8 mouse cellular contexts compared by ENCODE assay signal in genomic region chr7:44857905-44858304, GRCm38 (mm10). TPM values are rescaled to one million over a fixed set of nuclear protein-coding genes. Genes with fewer than 3 reads are reported as not detected.
DNase-seq lines count a peak whose midpoint lies in the region; ATAC-seq and TF ChIP-seq lines count a peak whose summit lies in the region.

No protein-coding gene starts in this region.

- H3K4me3 ChIP-seq in hindbrain, embryonic 15.5 days = peak overlapping the region; percentile 85
- peak overlapping the region; percentile 82 for H3K4me3 ChIP-seq in liver, postnatal 0 days (ENCODE audit: low read depth, low read length)
- H3K4me3 ChIP-seq in small intestine, adult 2 months (ENCODE audit: low read depth, low read length) = peak overlapping the region; percentile 74; the same call in 1 of the 2 replicates

- peaks cover 60% of the 10 kb centered on the region for H3K4me1 ChIP-seq in hindbrain, embryonic 15.5 days (replicated peaks)
- H3K4me1 ChIP-seq in liver, postnatal 0 days (ENCODE audit: insufficient read depth) = peaks cover 43% of the 10 kb centered on the region
- peaks cover 11% of the 10 kb centered on the region for H3K4me1 ChIP-seq in small intestine, adult 2 months (ENCODE audit: control insufficient read depth, insufficient read depth, insufficient read length, low read length)

- TF ChIP-seq EP300 in liver, postnatal 0 days (IDR thresholded peaks at IDR 0.05; ENCODE audit: low read depth) = no peak

- peaks cover 13% of the 10 kb centered on the region for H3K36me3 ChIP-seq in hindbrain, embryonic 15.5 days
- peaks cover 24% of the 10 kb centered on the region for H3K36me3 ChIP-seq in liver, postnatal 0 days (replicated peaks; ENCODE audit: insufficient read depth, low read length)
- peaks cover 11% of the 10 kb centered on the region for H3K36me3 ChIP-seq in small intestine, adult 2 months (ENCODE audit: control insufficient read depth, insufficient read depth, low read length)

- ATAC-seq in hindbrain, embryonic 15.5 days (ENCODE audit: low FRiP score, low read depth) = no peak
- ATAC-seq in liver, postnatal 0 days = no peak
- no peak for ATAC-seq in activated CD4-positive, CD25-positive, alpha-beta regulatory T cell, adult 4 months

- TF ChIP-seq POLR2A in small intestine, adult 2 months (IDR thresholded peaks at IDR 0.05; ENCODE audit: low read depth, low read length) = no peak

- no peaks in the 10 kb centered on the region for H3K27me3 ChIP-seq in hindbrain, embryonic 15.5 days
- H3K27me3 ChIP-seq in liver, postnatal 0 days (ENCODE audit: insufficient read depth, low read length) = no peaks in the 10 kb centered on the region
- no peaks in the 10 kb centered on the region for H3K27me3 ChIP-seq in small intestine, adult 2 months (ENCODE audit: control insufficient read depth, insufficient read depth, low read length)

- H3K4me2 ChIP-seq in hindbrain, embryonic 15.5 days = peak overlapping the region; percentile 83
- peak overlapping the region; percentile 100 for H3K4me2 ChIP-seq in liver, postnatal 0 days (ENCODE audit: low read depth, low read length)

- peak; percentile 56 for DNase-seq in kidney, adult 11 months
- DNase-seq in kidney, postnatal 14 days = no peak
- peak; percentile 68 for DNase-seq in embryo, embryonic 10 days (ENCODE audit: low spot score)
- DNase-seq in liver, postnatal 0 days = peak; percentile 77
- no peak for DNase-seq in urinary bladder, adult 2 months (ENCODE audit: low spot score)

- no peaks in the 10 kb centered on the region for H3K9me3 ChIP-seq in hindbrain, embryonic 15.5 days
- no peaks in the 10 kb centered on the region for H3K9me3 ChIP-seq in liver, postnatal 0 days (ENCODE audit: low read length)

- 34% methylated on average over 8 of the region's 8 CpGs for WGBS in hindbrain, embryonic 15.5 days
- WGBS in liver, postnatal 0 days (ENCODE audit: insufficient replicate concordance) = 28% methylated on average over 8 of the region's 8 CpGs
- 29% methylated on average over 8 of the region's 8 CpGs for WGBS in small intestine, adult 2 months

- TF ChIP-seq CTCF in liver, postnatal 0 days (IDR thresholded peaks at IDR 0.05; ENCODE audit: low read depth) = no peak
- TF ChIP-seq CTCF in small intestine, adult 2 months (IDR thresholded peaks at IDR 0.05; ENCODE audit: extremely low read depth, insufficient read length, insufficient replicate concordance, low read depth, low read length) = no peak

- peak overlapping the region; percentile 95 for H3K27ac ChIP-seq in hindbrain, embryonic 15.5 days (replicated peaks)
- H3K27ac ChIP-seq in liver, postnatal 0 days (ENCODE audit: low read depth) = peak overlapping the region; percentile 100
- no peak overlapping the region for H3K27ac ChIP-seq in small intestine, adult 2 months (ENCODE audit: insufficient read depth, low read depth, low read length)

- H3K9ac ChIP-seq in hindbrain, embryonic 15.5 days = peak overlapping the region; percentile 88
- H3K9ac ChIP-seq in liver, postnatal 0 days (replicated peaks) = peak overlapping the region; percentile 82

RNA-seq across cellular contexts. Expression of gene Pnkp, which starts 1.0 kb away (rescaled TPM):
- polyA plus RNA-seq in hindbrain, embryonic 15.5 days (2015; fragmentation: Nextera tagmentation; extraction: Ambion mirVana) = 29.1 and 30.6 TPM in 2 replicates
- 25.6 and 27.9 TPM in 2 replicates for polyA plus RNA-seq in liver, postnatal 0 days (2015; fragmentation: Nextera tagmentation; extraction: Ambion mirVana)
- polyA plus RNA-seq in small intestine, adult 2 months (2012; rRNA removed) = 36.9 and 84.2 TPM in 2 replicates
- 23.4 and 24.1 TPM in 2 replicates for polyA plus RNA-seq in urinary bladder, adult 2 months (2012; rRNA removed)
- 10 to 100 TPM; 41.4 to 48.8 TPM for polyA plus RNA-seq in activated CD4-positive, CD25-positive, alpha-beta regulatory T cell, adult 4 months (2017; shearing (Covaris generic))

RNA-seq across cellular contexts. Expression of gene Tbc1d17, which starts 9.0 kb away (rescaled TPM):
- 109 and 118 TPM in 2 replicates for polyA plus RNA-seq in hindbrain, embryonic 15.5 days (2015; fragmentation: Nextera tagmentation; extraction: Ambion mirVana)
- polyA plus RNA-seq in liver, postnatal 0 days (2015; fragmentation: Nextera tagmentation; extraction: Ambion mirVana) = 28.2 and 30.5 TPM in 2 replicates
- 32.1 and 63.2 TPM in 2 replicates for polyA plus RNA-seq in small intestine, adult 2 months (2012; rRNA removed)
- 67.3 and 68.9 TPM in 2 replicates for polyA plus RNA-seq in urinary bladder, adult 2 months (2012; rRNA removed)
- 10 to 100 TPM; 41.0 to 63.7 TPM for polyA plus RNA-seq in activated CD4-positive, CD25-positive, alpha-beta regulatory T cell, adult 4 months (2017; shearing (Covaris generic))

RNA-seq across cellular contexts. Expression of gene Akt1s1, which starts 9.1 kb away (rescaled TPM):
- 90.1 and 99.1 TPM in 2 replicates for polyA plus RNA-seq in hindbrain, embryonic 15.5 days (2015; fragmentation: Nextera tagmentation; extraction: Ambion mirVana)
- 36.9 and 38.6 TPM in 2 replicates for polyA plus RNA-seq in liver, postnatal 0 days (2015; fragmentation: Nextera tagmentation; extraction: Ambion mirVana)
- polyA plus RNA-seq in small intestine, adult 2 months (2012; rRNA removed) = 180 and 283 TPM in 2 replicates
- 93.8 and 99.5 TPM in 2 replicates for polyA plus RNA-seq in urinary bladder, adult 2 months (2012; rRNA removed)
- 1 to 10 TPM; 3.0 to 4.7 TPM for polyA plus RNA-seq in activated CD4-positive, CD25-positive, alpha-beta regulatory T cell, adult 4 months (2017; shearing (Covaris generic))

RNA-seq across cellular contexts. Expression of gene Ptov1, which starts 11.7 kb away (rescaled TPM):
- 460 and 518 TPM in 2 replicates for polyA plus RNA-seq in hindbrain, embryonic 15.5 days (2015; fragmentation: Nextera tagmentation; extraction: Ambion mirVana)
- 43.5 and 49.8 TPM in 2 replicates for polyA plus RNA-seq in liver, postnatal 0 days (2015; fragmentation: Nextera tagmentation; extraction: Ambion mirVana)
- 82.3 and 141 TPM in 2 replicates for polyA plus RNA-seq in small intestine, adult 2 months (2012; rRNA removed)
- polyA plus RNA-seq in urinary bladder, adult 2 months (2012; rRNA removed) = 176 and 195 TPM in 2 replicates
- polyA plus RNA-seq in activated CD4-positive, CD25-positive, alpha-beta regulatory T cell, adult 4 months (2017; shearing (Covaris generic)) = 1 to 10 TPM; 1.3 to 2.3 TPM

RNA-seq across cellular contexts. Expression of gene Med25, which starts 34.6 kb away (rescaled TPM):
- polyA plus RNA-seq in hindbrain, embryonic 15.5 days (2015; fragmentation: Nextera tagmentation; extraction: Ambion mirVana) = 145 and 164 TPM in 2 replicates
- polyA plus RNA-seq in liver, postnatal 0 days (2015; fragmentation: Nextera tagmentation; extraction: Ambion mirVana) = 35.6 and 37.7 TPM in 2 replicates
- polyA plus RNA-seq in small intestine, adult 2 months (2012; rRNA removed) = 85.8 and 208 TPM in 2 replicates
- polyA plus RNA-seq in urinary bladder, adult 2 months (2012; rRNA removed) = 57.8 and 66.1 TPM in 2 replicates
- polyA plus RNA-seq in activated CD4-positive, CD25-positive, alpha-beta regulatory T cell, adult 4 months (2017; shearing (Covaris generic)) = 10 to 100 TPM; 12.2 to 20.1 TPM

Comparison
In these comparisons a context has a peak if more than half of its experiments do, and no peak if none do; other contexts are left out.
1. DNase-seq: peak in kidney, adult 11 months (single experiment), embryo, embryonic 10 days (single experiment) and liver, postnatal 0 days (single experiment); none in kidney, postnatal 14 days (single experiment) and urinary bladder, adult 2 months (single experiment).
2. Peak in every context shown above with its lines, with median percentiles within 50 percentile points of each other: H3K4me3 ChIP-seq.